Mouse (Mus musculus) liver, embryonic 15.5 days (tissue): ENCODE results near the gene Myo16. TPM values are rescaled to one million over a fixed set of nuclear protein-coding genes. Genes with fewer than 3 reads are reported as not detected.

ENCODE experiments used
- ATAC-seq: fragments of 200-750 bp; cut with Nextera tagmentation; 2 replicates; pipeline ENCODE4 v1.8.0; 2017; ENCODE audit warnings: moderate number of reproducible peaks, mild to moderate bottlenecking, moderate library complexity; ENCODE audit not compliant: insufficient read depth
- H3K27ac ChIP-seq: fragments of 300-500 bp; sonication (generic); replicated peaks from 2 replicates; pipeline ENCODE4 v1.5.1; 2015; ENCODE audit warnings: mild to moderate bottlenecking, inconsistent platforms
- H3K27me3 ChIP-seq: fragments of 300-500 bp; sonication (generic); 2 replicates; pipeline ENCODE4 v1.6.1; 2015; ENCODE audit warnings: mild to moderate bottlenecking, inconsistent platforms
- H3K36me3 ChIP-seq: fragments of 300-500 bp; sonication (generic); replicated peaks from 2 replicates; pipeline ENCODE4 v1.6.1; 2015; ENCODE audit warnings: moderate library complexity, mild to moderate bottlenecking, inconsistent platforms
- H3K4me1 ChIP-seq: fragments of 300-500 bp; sonication (generic); replicated peaks from 2 replicates; pipeline ENCODE4 v1.6.1; 2015; ENCODE audit warnings: inconsistent platforms
- H3K4me2 ChIP-seq: fragments of 300-500 bp; sonication (generic); 2 replicates; pipeline ENCODE4 v1.6.1; 2015; ENCODE audit warnings: moderate library complexity, mild to moderate bottlenecking, inconsistent platforms
- H3K4me3 ChIP-seq: fragments of 300-500 bp; sonication (generic); replicated peaks from 2 replicates; pipeline ENCODE4 v1.5.1; 2015; ENCODE audit warnings: mild to moderate bottlenecking, inconsistent platforms
- H3K9ac ChIP-seq: fragments of 300-500 bp; sonication (generic); 2 replicates; pipeline ENCODE4 v1.6.1; 2015; ENCODE audit warnings: moderate library complexity, mild to moderate bottlenecking, inconsistent platforms
- H3K9me3 ChIP-seq: fragments of 300-500 bp; sonication (generic); replicated peaks from 2 replicates; pipeline ENCODE4 v1.6.1; 2016; ENCODE audit warnings: inconsistent platforms
- WGBS: fragments of 180-500 bp; shearing (Covaris S2); methylation state at CpG from one replicate; pipeline ENCODE4 v1.1.7; 2015; ENCODE audit warnings: mixed read lengths; ENCODE audit not compliant: insufficient replicate concordance; 5-methylcytosine and 5-hydroxymethylcytosine counted together
- polyA plus RNA-seq: library from polyadenylated mRNA; unstranded; fragments of >200 nt; fragmentation: Nextera tagmentation; extraction: Ambion mirVana; gene quantifications from 2 replicates; pipeline ENCODE4 v1.2.1, GENCODE M21; 2015

Gene Myo16
- polyA plus RNA-seq, 1 experiment from 2014 or later = 0.03 TPM

- 49% methylated on average over 3 of the region's 3 CpGs for WGBS
Measured at GRCm38 (mm10) chr8:10474446-10474845, 320.7 kb downstream of the Myo16 start.

GRCm38 (mm10) chr8:10479059-10479458 lies 325.3 kb downstream of the Myo16 start:
- Histone ChIP-seq H3K9ac (no peak overlapping the region), H3K4me1 (no peaks in the 10 kb centered on the region), H3K36me3 (no peaks in the 10 kb centered on the region), H3K4me2 (no peak overlapping the region), H3K4me3 (no peak overlapping the region), H3K27ac (no peak overlapping the region), H3K9me3 (no peaks in the 10 kb centered on the region), H3K27me3 (no peaks in the 10 kb centered on the region)
- ATAC-seq = no peak
- 63% methylated on average over 10 of the region's 10 CpGs for WGBS

More at GRCm38 (mm10) chr8:10474446-10474845, 320.7 kb downstream of the Myo16 start:
- H3K9me3 ChIP-seq = no peaks in the 10 kb centered on the region
- no peak overlapping the region for H3K4me3 ChIP-seq
- no peak overlapping the region for H3K27ac ChIP-seq
- no peaks in the 10 kb centered on the region for H3K36me3 ChIP-seq
- no peaks in the 10 kb centered on the region for H3K4me1 ChIP-seq
- no peak overlapping the region for H3K9ac ChIP-seq
- no peak overlapping the region for H3K4me2 ChIP-seq
- H3K27me3 ChIP-seq = no peaks in the 10 kb centered on the region
- no peak for ATAC-seq

GRCm38 (mm10) chr8:10480850-10481249 lies 327.1 kb downstream of the Myo16 start:
- no peak overlapping the region for H3K27ac ChIP-seq
- no peaks in the 10 kb centered on the region for H3K9me3 ChIP-seq
- no peak overlapping the region for H3K9ac ChIP-seq
- no peaks in the 10 kb centered on the region for H3K27me3 ChIP-seq
- ATAC-seq = no peak
- no peaks in the 10 kb centered on the region for H3K36me3 ChIP-seq
- H3K4me1 ChIP-seq = no peaks in the 10 kb centered on the region
- no peak overlapping the region for H3K4me3 ChIP-seq
- WGBS = 44% methylated on average over 8 of the region's 8 CpGs
- H3K4me2 ChIP-seq = no peak overlapping the region

- no peak overlapping the region for H3K27ac ChIP-seq
- H3K4me2 ChIP-seq = no peak overlapping the region
- H3K4me1 ChIP-seq = no peaks in the 10 kb centered on the region
- 51% methylated on average over 5 of the region's 5 CpGs for WGBS
- no peak overlapping the region for H3K9ac ChIP-seq
- no peaks in the 10 kb centered on the region for H3K9me3 ChIP-seq
- no peak overlapping the region for H3K4me3 ChIP-seq
- no peaks in the 10 kb centered on the region for H3K36me3 ChIP-seq
- H3K27me3 ChIP-seq = no peaks in the 10 kb centered on the region
- ATAC-seq = no peak
Measured at GRCm38 (mm10) chr8:10482064-10482463, 328.4 kb downstream of the Myo16 start.

GRCm38 (mm10) chr8:10482880-10483279 lies 329.2 kb downstream of the Myo16 start:
- WGBS = 55% methylated on average over 1 of the region's 1 CpGs

GRCm38 (mm10) chr8:10483841-10484240 lies 330.1 kb downstream of the Myo16 start:
- Histone ChIP-seq H3K9ac (no peak overlapping the region), H3K27ac (no peak overlapping the region), H3K27me3 (no peaks in the 10 kb centered on the region), H3K36me3 (no peaks in the 10 kb centered on the region), H3K4me2 (no peak overlapping the region), H3K4me3 (no peak overlapping the region), H3K9me3 (no peaks in the 10 kb centered on the region), H3K4me1 (no peaks in the 10 kb centered on the region)
- 40% methylated on average over 5 of the region's 5 CpGs for WGBS
- no peak for ATAC-seq

More at GRCm38 (mm10) chr8:10482880-10483279, 329.2 kb downstream of the Myo16 start:
- H3K4me2 ChIP-seq = no peak overlapping the region
- H3K4me1 ChIP-seq = no peaks in the 10 kb centered on the region
- H3K9ac ChIP-seq = no peak overlapping the region
- H3K36me3 ChIP-seq = no peaks in the 10 kb centered on the region
- no peaks in the 10 kb centered on the region for H3K27me3 ChIP-seq
- H3K27ac ChIP-seq = no peak overlapping the region
- no peak for ATAC-seq
- H3K9me3 ChIP-seq = no peaks in the 10 kb centered on the region
- no peak overlapping the region for H3K4me3 ChIP-seq

GRCm38 (mm10) chr8:10489738-10490419 lies 336.2 kb downstream of the Myo16 start:
- 69% methylated on average over 10 of the region's 10 CpGs for WGBS
- Histone ChIP-seq H3K4me3 (no peak overlapping the region), H3K4me2 (no peak overlapping the region), H3K27ac (no peak overlapping the region), H3K4me1 (no peaks in the 10 kb centered on the region), H3K9me3 (no peaks in the 10 kb centered on the region), H3K9ac (no peak overlapping the region), H3K27me3 (no peaks in the 10 kb centered on the region), H3K36me3 (no peaks in the 10 kb centered on the region)
- ATAC-seq = no peak

- H3K36me3 ChIP-seq = no peaks in the 10 kb centered on the region
- no peak overlapping the region for H3K9ac ChIP-seq
- no peak overlapping the region for H3K4me2 ChIP-seq
- H3K27me3 ChIP-seq = no peaks in the 10 kb centered on the region
- H3K9me3 ChIP-seq = no peaks in the 10 kb centered on the region
- no peak overlapping the region for H3K4me3 ChIP-seq
- ATAC-seq = no peak
- H3K27ac ChIP-seq = no peak overlapping the region
- H3K4me1 ChIP-seq = no peaks in the 10 kb centered on the region
- WGBS = 71% methylated on average over 2 of the region's 2 CpGs
Measured at GRCm38 (mm10) chr8:10490420-10490784, 336.7 kb downstream of the Myo16 start.

- ATAC-seq = no peak
- 59% methylated on average over 6 of the region's 6 CpGs for WGBS
- H3K27ac ChIP-seq = no peak overlapping the region
Measured at GRCm38 (mm10) chr8:10490874-10491273, 337.2 kb downstream of the Myo16 start.

GRCm38 (mm10) chr8:10499846-10500245 lies 346.1 kb downstream of the Myo16 start:
- Histone ChIP-seq H3K4me2 (no peak overlapping the region), H3K9me3 (no peaks in the 10 kb centered on the region), H3K4me3 (no peak overlapping the region), H3K9ac (no peak overlapping the region), H3K27me3 (no peaks in the 10 kb centered on the region), H3K36me3 (no peaks in the 10 kb centered on the region), H3K27ac (no peak overlapping the region), H3K4me1 (no peaks in the 10 kb centered on the region)
- WGBS = 33% methylated on average over 8 of the region's 8 CpGs
- ATAC-seq = no peak

More at GRCm38 (mm10) chr8:10490874-10491273, 337.2 kb downstream of the Myo16 start:
- H3K4me1 ChIP-seq = no peaks in the 10 kb centered on the region
- H3K27me3 ChIP-seq = no peaks in the 10 kb centered on the region
- no peak overlapping the region for H3K4me3 ChIP-seq
- no peak overlapping the region for H3K9ac ChIP-seq
- H3K4me2 ChIP-seq = no peak overlapping the region
- no peaks in the 10 kb centered on the region for H3K36me3 ChIP-seq
- no peaks in the 10 kb centered on the region for H3K9me3 ChIP-seq

- Histone ChIP-seq H3K9me3 (no peaks in the 10 kb centered on the region), H3K4me3 (no peak overlapping the region), H3K27me3 (no peaks in the 10 kb centered on the region), H3K4me1 (no peaks in the 10 kb centered on the region), H3K9ac (no peak overlapping the region), H3K4me2 (no peak overlapping the region), H3K27ac (no peak overlapping the region), H3K36me3 (no peaks in the 10 kb centered on the region)
- no peak for ATAC-seq
- 55% methylated on average over 6 of the region's 6 CpGs for WGBS
Measured at GRCm38 (mm10) chr8:10500465-10500864, 346.8 kb downstream of the Myo16 start.

GRCm38 (mm10) chr8:10501750-10502149 lies 348.0 kb downstream of the Myo16 start:
- 62% methylated on average over 3 of the region's 3 CpGs for WGBS
- no peak overlapping the region for H3K27ac ChIP-seq
- no peak overlapping the region for H3K9ac ChIP-seq
- H3K9me3 ChIP-seq = no peaks in the 10 kb centered on the region
- H3K4me2 ChIP-seq = no peak overlapping the region
- ATAC-seq = no peak
- no peaks in the 10 kb centered on the region for H3K27me3 ChIP-seq
- H3K4me3 ChIP-seq = no peak overlapping the region
- no peaks in the 10 kb centered on the region for H3K4me1 ChIP-seq
- H3K36me3 ChIP-seq = no peaks in the 10 kb centered on the region
